In the genomic region with DNA sequence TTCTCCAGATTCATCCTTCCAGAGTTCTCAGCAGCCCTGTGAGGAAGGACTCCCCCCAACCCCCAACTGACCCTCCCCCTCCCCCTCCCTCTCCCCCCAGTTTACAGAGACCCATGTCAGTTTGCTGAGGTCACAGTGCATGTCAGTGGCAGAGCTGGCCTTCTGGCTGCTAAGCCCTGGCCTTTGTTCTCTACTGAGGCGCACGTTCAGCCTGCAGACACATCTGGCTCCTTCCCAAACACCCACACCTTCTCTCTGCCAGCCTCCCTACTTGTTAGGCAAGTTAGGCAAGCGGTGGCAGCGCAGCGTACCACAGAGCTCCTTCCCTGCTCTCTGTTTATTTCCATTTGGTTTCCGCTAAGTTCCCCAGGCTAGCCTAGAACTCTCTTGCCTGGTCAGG, we compare ENCODE assay signal across 8 mouse cellular contexts. TPM values are rescaled to one million over a fixed set of nuclear protein-coding genes. Genes with fewer than 3 reads are reported as not detected.
DNase-seq lines count a peak whose midpoint lies in the region; ATAC-seq lines count a peak whose summit lies in the region.
"Had no signal": no experiment of that assay in that cellular context is flagged by ENCODE, and none has a peak within 500 bp of the region (broad histone marks: within the 10 kb centered on the region; RNA-seq: fewer than 3 reads in every experiment).

No protein-coding gene starts in this region.

- WGBS in midbrain, embryonic 10.5 days, result 60% methylated on average over 6 of the region's 6 CpGs
- WGBS in midbrain, embryonic 11.5 days, result 59% methylated on average over 6 of the region's 6 CpGs
- 43% methylated on average over 6 of the region's 6 CpGs for WGBS in forebrain, embryonic 15.5 days
- WGBS in macrophage (ENCODE audit: missing documents), result 90% methylated on average over 6 of the region's 6 CpGs

- peak overlapping the region; percentile 77 for H3K27ac ChIP-seq in midbrain, embryonic 10.5 days (replicated peaks)
- no peak overlapping the region for H3K27ac ChIP-seq in midbrain, embryonic 11.5 days (ENCODE audit: low read depth, low read length)
- peak overlapping the region; percentile 68; the same call in 1 of the 2 replicates for H3K27ac ChIP-seq in forebrain, embryonic 15.5 days (replicated peaks)
- H3K27ac ChIP-seq in macrophage, result 0 out of 2 replicates have a peak overlapping the region, but pooled peaks have one; percentile 74

- DNase-seq in midbrain, embryonic 10.5 days (ENCODE audit: low spot score), result peak; percentile 39
- DNase-seq in midbrain, embryonic 11.5 days (ENCODE audit: low spot score, missing footprints), result no peak
- DNase-seq in kidney, postnatal 36 days, result peak; percentile 63 to 69
- no peak for DNase-seq in testis, postnatal 10 days (ENCODE audit: low spot score)
- no peak for DNase-seq in gastrocnemius, postnatal 10 days

- no peak overlapping the region for H3K9ac ChIP-seq in midbrain, embryonic 11.5 days (ENCODE audit: low read length)
- no peak overlapping the region for H3K9ac ChIP-seq in forebrain, embryonic 15.5 days (replicated peaks)

- no peaks in the 10 kb centered on the region for H3K36me3 ChIP-seq in midbrain, embryonic 10.5 days
- no peaks in the 10 kb centered on the region for H3K36me3 ChIP-seq in midbrain, embryonic 11.5 days (ENCODE audit: control insufficient read depth, insufficient read depth, low read length)
- no peaks in the 10 kb centered on the region for H3K36me3 ChIP-seq in forebrain, embryonic 15.5 days
- H3K36me3 ChIP-seq in macrophage (ENCODE audit: inconsistent target), result peaks cover 4% of the 10 kb centered on the region; the same call in 1 of the 2 replicates

- no peaks in the 10 kb centered on the region for H3K79me2 ChIP-seq in macrophage (ENCODE audit: inconsistent target)

- no peaks in the 10 kb centered on the region for H3K9me3 ChIP-seq in midbrain, embryonic 10.5 days (replicated peaks)
- no peaks in the 10 kb centered on the region for H3K9me3 ChIP-seq in midbrain, embryonic 11.5 days (ENCODE audit: control insufficient read depth, low read length)
- H3K9me3 ChIP-seq in forebrain, embryonic 15.5 days, result no peaks in the 10 kb centered on the region

- H3K27me3 ChIP-seq in midbrain, embryonic 10.5 days (ENCODE audit: low read depth, poor library complexity, severe bottlenecking), result no peaks in the 10 kb centered on the region
- no peaks in the 10 kb centered on the region for H3K27me3 ChIP-seq in midbrain, embryonic 11.5 days (ENCODE audit: control insufficient read depth, insufficient read depth, low read length)
- H3K27me3 ChIP-seq in forebrain, embryonic 15.5 days, result no peaks in the 10 kb centered on the region

- ATAC-seq in midbrain, embryonic 11.5 days (ENCODE audit: low FRiP score), result no peak
- no peak for ATAC-seq in forebrain, embryonic 15.5 days (replicated peaks)

- no peak overlapping the region for H3K4me3 ChIP-seq in midbrain, embryonic 10.5 days
- H3K4me3 ChIP-seq in midbrain, embryonic 11.5 days (ENCODE audit: low read depth, low read length), result no peak overlapping the region
- H3K4me3 ChIP-seq in forebrain, embryonic 15.5 days, result no peak overlapping the region
- no peak overlapping the region for H3K4me3 ChIP-seq in macrophage (ENCODE audit: inconsistent target)

- H3K4me2 ChIP-seq in midbrain, embryonic 11.5 days, result no peak overlapping the region
- no peak overlapping the region for H3K4me2 ChIP-seq in forebrain, embryonic 15.5 days (replicated peaks)

- peaks cover 60% of the 10 kb centered on the region for H3K4me1 ChIP-seq in midbrain, embryonic 10.5 days
- peaks cover 32% of the 10 kb centered on the region for H3K4me1 ChIP-seq in midbrain, embryonic 11.5 days (ENCODE audit: control insufficient read depth, insufficient read depth, low read length)
- peaks cover 39% of the 10 kb centered on the region for H3K4me1 ChIP-seq in forebrain, embryonic 15.5 days

RNA-seq across cellular contexts. Expression of a gene that starts 50.0 kb away (rescaled TPM):
- not detected in 2 replicates for polyA plus RNA-seq in midbrain, embryonic 10.5 days (2016; fragmentation: Nextera tagmentation; extraction: Ambion mirVana)
- polyA plus RNA-seq in midbrain, embryonic 11.5 days (2014; fragmentation: Nextera tagmentation; extraction: Ambion mirVana), result not detected in 2 replicates
- not detected in 2 replicates for polyA plus RNA-seq in forebrain, embryonic 15.5 days (2015; fragmentation: Nextera tagmentation; extraction: Ambion mirVana)
- not detected for total RNA-seq in macrophage (2018; cell fraction: chromatin; rRNA removed)
- total RNA-seq in macrophage (2018; cell fraction: cytosol; rRNA removed), result not detected
- total RNA-seq in macrophage (2018; cell fraction: nucleus; rRNA removed), result not detected
- not detected in 3 replicates for polyA plus RNA-seq in macrophage (2018)
- total RNA-seq in gastrocnemius, postnatal 10 days (2021), result not detected
- total RNA-seq: layer of hippocampus, adult 8-10 months had no signal

Comparison
In these comparisons a context has a peak if more than half of its experiments do, and no peak if none do; other contexts are left out.
1. DNase-seq: peak in midbrain, embryonic 10.5 days (single experiment) and kidney, postnatal 36 days (2 of 2); none in midbrain, embryonic 11.5 days (single experiment), testis, postnatal 10 days (single experiment) and gastrocnemius, postnatal 10 days (single experiment).